Mouse (Mus musculus): Measurements from ENCODE around the gene Fcrl6.
A peak's percentile ranks its signal among the peaks of the same experiment; 100 is the strongest.

The Fcrl6 gene

GRCm38 (mm10) chr1:172614654-172615053 lies 12.3 kb upstream of the Fcrl6 start:
- DNase-seq (ENCODE audit: low read depth, low spot score), result no peak

- DNase-seq (ENCODE audit: low read depth, low spot score), result peak; percentile 37
Measured at GRCm38 (mm10) chr1:172612745-172613144, 10.4 kb upstream of the Fcrl6 start.

GRCm38 (mm10) chr1:172611304-172611703 lies 9.0 kb upstream of the Fcrl6 start:
- no peak for DNase-seq (ENCODE audit: low read depth, low spot score)

GRCm38 (mm10) chr1:172594495-172594894 lies 7.9 kb downstream of the Fcrl6 start:
- DNase-seq (ENCODE audit: low read depth, low spot score), result peak; percentile 44

GRCm38 (mm10) chr1:172593956-172594355 lies 8.4 kb downstream of the Fcrl6 start:
- DNase-seq (ENCODE audit: low read depth, low spot score), result no peak

- no peak for DNase-seq (ENCODE audit: low read depth, low spot score)
Measured at GRCm38 (mm10) chr1:172593321-172593720, 9.0 kb downstream of the Fcrl6 start.

- peak; percentile 5 for DNase-seq (ENCODE audit: low read depth, low spot score)
Measured at GRCm38 (mm10) chr1:172590385-172590784, 12.0 kb downstream of the Fcrl6 start, which contains the start of gene Slamf8. Gene Slamf8 (minus strand): TSS chr1:172590568.

- DNase-seq (ENCODE audit: low read depth, low spot score), result no peak
Measured at GRCm38 (mm10) chr1:172585612-172586567, 16.5 kb downstream of the Fcrl6 start.

GRCm38 (mm10) chr1:172585026-172585425 lies 17.3 kb downstream of the Fcrl6 start:
- no peak for DNase-seq (ENCODE audit: low read depth, low spot score)

GRCm38 (mm10) chr1:172584271-172584670 lies 18.1 kb downstream of the Fcrl6 start:
- DNase-seq (ENCODE audit: low read depth, low spot score), result no peak

- no peak for DNase-seq (ENCODE audit: low read depth, low spot score)
Measured at GRCm38 (mm10) chr1:172582436-172582835, 19.9 kb downstream of the Fcrl6 start.

- DNase-seq (ENCODE audit: low read depth, low spot score), result no peak
Measured at GRCm38 (mm10) chr1:172580116-172580515, 22.2 kb downstream of the Fcrl6 start.

- DNase-seq (ENCODE audit: low read depth, low spot score), result no peak
Measured at GRCm38 (mm10) chr1:172567758-172568157, 34.6 kb downstream of the Fcrl6 start.

GRCm38 (mm10) chr1:172566131-172566530 lies 36.2 kb downstream of the Fcrl6 start:
- no peak for DNase-seq (ENCODE audit: low read depth, low spot score)

- DNase-seq (ENCODE audit: low read depth, low spot score), result no peak
Measured at GRCm38 (mm10) chr1:172563465-172563828, 38.9 kb downstream of the Fcrl6 start.

GRCm38 (mm10) chr1:172562641-172563464 lies 39.5 kb downstream of the Fcrl6 start:
- DNase-seq (ENCODE audit: low read depth, low spot score), result peak; percentile 77

GRCm38 (mm10) chr1:172555638-172556037 lies 46.7 kb downstream of the Fcrl6 start, which contains the start of gene Vsig8:
Gene Vsig8 (plus strand): TSS chr1:172555938.
- no peak for DNase-seq (ENCODE audit: low read depth, low spot score)

- no peak for DNase-seq (ENCODE audit: low read depth, low spot score)
Measured at GRCm38 (mm10) chr1:172552623-172553022, 49.7 kb downstream of the Fcrl6 start.

- no peak for DNase-seq (ENCODE audit: low read depth, low spot score)
Measured at GRCm38 (mm10) chr1:172551009-172551408, 51.3 kb downstream of the Fcrl6 start.

- DNase-seq (ENCODE audit: low read depth, low spot score), result peak; percentile 69
Measured at GRCm38 (mm10) chr1:172550551-172550951, 51.8 kb downstream of the Fcrl6 start.

- DNase-seq (ENCODE audit: low read depth, low spot score), result peak; percentile 8
Measured at GRCm38 (mm10) chr1:172549717-172550116, 52.6 kb downstream of the Fcrl6 start.

- DNase-seq (ENCODE audit: low read depth, low spot score), result peak; percentile 41
Measured at GRCm38 (mm10) chr1:172549314-172549713, 53.0 kb downstream of the Fcrl6 start.
